Mouse (Mus musculus) CD4-positive helper T cell, adult 2 months (primary cell): ENCODE data around the gene Dnmt1.

Experiments used
- DNase-seq: peaks from one replicate; pipeline ENCODE4 v3.0.0-alpha.2; 2012; ENCODE audit warnings: low read depth, missing footprints, low spot score

Gene Dnmt1

GRCm38 (mm10) chr9:20959430-20959938, at the start of gene Dnmt1:
Gene Dnmt1, minus strand, starts transcription at chr9:20959888.
- DNase-seq = no peak

- DNase-seq = no peak
Observed at GRCm38 (mm10) chr9:21008007-21008406, 48.3 kb upstream of the Dnmt1 start.

- DNase-seq = no peak
Observed at GRCm38 (mm10) chr9:21007313-21007952, 47.7 kb upstream of the Dnmt1 start.

GRCm38 (mm10) chr9:21002627-21003551, 43.2 kb upstream of the Dnmt1 start, which contains the start of gene Mrpl4:
Gene Mrpl4, plus strand, starts transcription at chr9:21002738.
- DNase-seq = peak; percentile 92

- DNase-seq = no peak
Observed at GRCm38 (mm10) chr9:21002270-21002626, 42.6 kb upstream of the Dnmt1 start.

GRCm38 (mm10) chr9:21001651-21002200, 42.0 kb upstream of the Dnmt1 start:
- DNase-seq = no peak

GRCm38 (mm10) chr9:21000811-21001210, 41.1 kb upstream of the Dnmt1 start:
- no peak for DNase-seq

- peak; percentile 41 for DNase-seq
Observed at GRCm38 (mm10) chr9:20998337-20998736, 38.6 kb upstream of the Dnmt1 start.

GRCm38 (mm10) chr9:20997065-20997464, 37.4 kb upstream of the Dnmt1 start:
- DNase-seq = no peak

GRCm38 (mm10) chr9:20995069-20995468, 35.4 kb upstream of the Dnmt1 start:
- no peak for DNase-seq

- DNase-seq = no peak
Observed at GRCm38 (mm10) chr9:20993165-20993898, 33.6 kb upstream of the Dnmt1 start.

GRCm38 (mm10) chr9:20991587-20991986, 31.9 kb upstream of the Dnmt1 start:
- no peak for DNase-seq

GRCm38 (mm10) chr9:20990861-20991260, 31.2 kb upstream of the Dnmt1 start:
- no peak for DNase-seq

GRCm38 (mm10) chr9:20987953-20988352, 28.3 kb upstream of the Dnmt1 start:
- no peak for DNase-seq

- DNase-seq = no peak
Observed at GRCm38 (mm10) chr9:20986952-20987686, 27.4 kb upstream of the Dnmt1 start.

GRCm38 (mm10) chr9:20983169-20983568, 23.5 kb upstream of the Dnmt1 start:
- DNase-seq = peak; percentile 49

GRCm38 (mm10) chr9:20982171-20982570, 22.5 kb upstream of the Dnmt1 start:
- no peak for DNase-seq

GRCm38 (mm10) chr9:20979769-20980168, 20.1 kb upstream of the Dnmt1 start:
- DNase-seq = no peak

- DNase-seq = no peak
Observed at GRCm38 (mm10) chr9:20979181-20979580, 19.5 kb upstream of the Dnmt1 start.

GRCm38 (mm10) chr9:20978409-20979095, 18.9 kb upstream of the Dnmt1 start:
- no peak for DNase-seq
